Mouse (Mus musculus) urinary bladder, postnatal 36 days (tissue): ENCODE results near the gene Tmed2.
"Not testable (repeated sequence)": the region's sequence is repeated elsewhere in the genome, so short reads cannot be mapped to it uniquely, and the experiment has no call there.

ENCODE experiments used
- DNase-seq, 2 experiments: peaks; one replicate each; pipeline ENCODE4 v3.0.0; 2022; ENCODE audit warnings: low spot score in 2 of 2, mixed read lengths in 1 of 2

Tmed2 gene

DNA sequence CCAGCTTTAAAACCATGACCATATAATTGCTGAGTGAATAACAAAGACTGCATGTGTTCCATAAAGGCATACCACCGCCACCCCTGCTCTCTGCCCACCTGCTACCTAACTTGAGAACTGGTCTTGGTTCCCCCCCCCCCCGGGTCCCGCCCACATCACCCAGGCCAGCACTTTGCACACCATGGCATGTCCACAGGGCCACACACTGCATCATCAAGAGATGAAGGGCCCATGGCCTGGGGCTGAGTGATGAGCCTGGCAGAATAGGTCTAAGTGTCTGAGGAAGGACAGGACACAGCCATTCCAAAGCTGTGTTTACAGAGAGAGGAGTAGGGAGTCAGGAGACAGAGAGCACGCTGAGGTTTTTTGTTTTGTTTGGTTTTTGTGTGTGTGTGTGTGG is 12.1 kb upstream of the Tmed2 start:
- DNase-seq = no peak

DNA sequence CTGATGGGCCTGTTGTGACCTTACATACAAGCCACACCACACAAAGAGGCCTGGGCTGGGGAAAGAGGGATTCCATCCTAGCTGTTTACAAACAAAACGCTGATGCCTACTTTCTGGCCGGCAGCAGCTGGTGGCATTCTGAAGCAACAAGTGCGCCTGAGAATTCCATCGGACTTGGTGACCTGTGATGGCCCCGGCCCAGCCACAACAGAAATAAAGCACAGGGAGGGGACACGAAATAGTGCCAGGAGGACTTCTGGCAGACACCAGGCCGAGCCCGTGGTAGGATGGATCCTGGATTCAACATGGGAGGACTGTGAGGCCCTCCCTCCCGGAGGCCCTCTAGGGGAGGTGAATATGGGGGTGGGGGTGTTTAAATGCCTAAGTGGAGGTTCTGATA is 11.7 kb upstream of the Tmed2 start:
- no peak for DNase-seq

DNA sequence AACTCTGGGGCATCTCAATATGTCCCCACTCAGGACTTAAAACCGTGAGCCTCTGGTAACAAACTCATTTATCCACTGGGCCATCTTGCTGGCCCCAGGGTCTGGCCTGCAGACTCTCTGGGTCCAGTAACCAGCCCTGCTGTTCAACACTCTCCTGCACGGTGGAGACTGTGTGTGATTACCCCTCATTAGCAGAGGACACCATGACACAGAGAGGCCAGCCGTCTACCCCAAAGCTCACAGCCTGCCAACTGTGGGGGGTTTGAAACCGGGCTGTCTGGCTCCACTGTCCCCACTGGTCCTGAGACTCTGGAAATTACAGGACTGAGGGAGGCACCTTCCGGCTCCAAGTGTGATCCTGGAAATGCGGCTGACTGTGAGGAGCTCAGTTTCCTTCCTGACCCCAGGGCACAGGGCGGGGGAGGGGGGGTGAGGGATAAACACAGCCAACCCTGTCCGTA is 11.3 kb upstream of the Tmed2 start:
- no peak for DNase-seq

DNA sequence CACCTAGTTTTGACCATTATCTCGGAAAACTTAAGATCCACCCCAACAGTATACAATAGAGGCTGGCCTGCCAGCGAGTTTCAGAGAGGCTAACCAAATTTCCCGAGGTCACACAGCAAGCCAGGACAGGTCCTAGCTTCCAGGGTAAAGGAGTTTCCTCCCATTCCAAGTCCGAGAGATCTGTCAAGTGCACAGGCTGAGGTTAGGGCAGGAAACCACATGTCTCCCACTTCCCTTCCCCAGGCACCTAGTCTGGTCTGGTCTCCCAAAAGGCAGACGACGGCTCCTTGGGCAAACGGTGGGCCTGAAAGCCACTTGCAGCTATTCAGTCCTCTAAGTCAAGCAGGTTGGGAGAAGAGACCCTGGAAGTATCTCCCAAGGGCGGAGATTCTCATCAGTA is 10.8 kb upstream of the Tmed2 start:
- no peak for DNase-seq

DNA sequence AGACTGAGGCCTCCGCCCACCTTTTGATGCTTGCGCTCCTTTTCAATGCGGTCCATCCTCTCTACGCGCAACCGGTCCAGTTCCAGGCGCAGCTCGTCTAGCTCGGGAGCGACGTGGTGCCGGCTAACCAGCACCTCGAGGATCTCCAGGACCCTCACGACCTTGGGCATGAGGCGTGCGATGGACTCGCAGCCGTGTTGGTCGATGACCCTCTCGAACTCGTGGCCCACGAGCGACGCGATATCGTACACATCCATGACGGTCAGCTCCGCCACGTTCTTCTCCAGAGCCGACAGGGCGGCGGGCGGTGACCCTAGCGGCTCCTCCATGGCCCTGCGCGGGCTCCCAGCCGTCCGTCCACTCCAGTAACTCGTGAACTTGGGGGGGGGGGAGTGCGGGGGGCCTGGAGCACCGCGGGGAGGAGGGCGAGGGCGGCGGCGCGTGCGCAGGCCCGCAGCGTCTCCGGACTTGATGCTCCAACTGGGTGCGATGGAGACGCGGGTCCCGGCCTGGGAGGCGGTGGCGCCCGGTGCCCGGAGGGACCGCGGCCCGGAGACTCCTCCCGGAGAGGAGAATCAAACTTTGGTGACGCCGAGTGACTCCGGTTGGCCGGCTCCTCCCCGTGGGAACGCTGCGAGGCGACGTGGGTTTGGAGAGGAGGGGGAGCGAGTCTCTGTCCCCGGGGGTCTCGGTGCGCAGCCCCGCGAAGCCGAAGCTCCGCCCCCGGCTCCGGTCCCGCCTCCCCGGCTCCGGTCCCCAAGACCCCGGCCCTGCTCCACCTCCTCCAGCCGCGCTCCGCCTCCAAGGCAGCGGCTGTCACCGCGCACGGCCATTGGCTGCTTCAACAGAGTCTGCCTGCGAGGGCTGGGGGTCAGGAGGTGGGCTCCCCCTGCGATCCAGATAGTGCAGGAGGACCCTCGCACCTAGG is 9.6 kb upstream of the Tmed2 start, which contains the start of gene Rilpl1:
Rilpl1 (minus strand) TSS at position 737 of the 928 bp plus-strand sequence.
- peak; percentile 73 to 74 for DNase-seq

DNA sequence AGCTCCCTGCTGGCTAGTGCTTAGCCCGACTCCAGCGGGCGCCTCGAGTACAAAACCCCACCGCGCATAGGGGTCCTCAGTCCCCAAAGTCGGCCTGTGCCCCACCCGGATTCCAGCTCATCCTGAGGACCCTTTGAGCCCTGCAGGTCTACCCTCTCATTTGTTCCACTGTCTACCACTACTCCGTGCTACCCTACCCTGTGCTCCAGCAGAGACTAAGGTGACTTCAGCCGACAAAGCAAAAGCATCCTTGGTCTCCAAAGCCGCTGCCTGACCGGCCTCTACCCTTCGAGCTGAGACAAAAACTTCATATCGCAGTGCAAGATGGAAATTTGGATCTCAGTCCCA is 8.9 kb upstream of the Tmed2 start:
- no peak for DNase-seq

DNA sequence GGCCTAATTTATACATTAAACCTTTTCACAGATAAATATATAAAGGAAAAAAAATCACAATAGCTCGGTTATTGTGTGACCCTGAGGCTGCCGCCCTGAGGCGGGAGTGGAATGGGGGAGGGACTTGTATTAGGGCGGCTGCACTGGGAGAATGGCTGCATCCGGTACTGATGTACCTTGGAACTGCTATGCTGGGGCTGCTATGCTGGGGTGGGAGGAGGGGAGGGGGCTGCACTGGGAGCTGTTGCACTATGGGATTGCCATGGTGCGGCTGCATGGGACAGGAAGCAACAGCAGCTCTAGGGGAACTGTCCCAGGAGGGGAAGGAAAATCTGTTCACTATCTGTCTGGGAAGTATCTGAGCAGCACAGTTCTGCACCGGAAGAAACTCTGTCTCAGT is 8.0 kb upstream of the Tmed2 start:
- DNase-seq = no peak

DNA sequence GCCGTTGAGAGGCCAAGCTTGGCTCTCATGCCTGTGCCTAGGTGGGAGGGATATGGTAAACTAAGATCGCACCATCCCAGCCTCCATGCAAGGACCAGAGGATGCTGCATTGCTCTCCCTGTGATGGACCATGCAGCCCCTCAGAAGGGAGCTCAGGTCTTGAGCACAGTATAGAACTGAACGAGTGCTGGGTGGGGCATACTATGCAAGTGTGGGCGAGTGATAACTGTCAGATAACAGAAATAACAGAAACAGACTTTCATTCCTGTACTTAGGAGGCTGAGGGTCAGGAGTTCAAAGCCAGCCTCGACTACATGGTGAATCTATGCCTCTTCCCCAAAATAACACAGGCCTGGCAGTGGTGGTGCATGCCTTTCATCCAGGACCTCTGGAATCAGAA is 5.5 kb upstream of the Tmed2 start:
- DNase-seq = no peak

DNA sequence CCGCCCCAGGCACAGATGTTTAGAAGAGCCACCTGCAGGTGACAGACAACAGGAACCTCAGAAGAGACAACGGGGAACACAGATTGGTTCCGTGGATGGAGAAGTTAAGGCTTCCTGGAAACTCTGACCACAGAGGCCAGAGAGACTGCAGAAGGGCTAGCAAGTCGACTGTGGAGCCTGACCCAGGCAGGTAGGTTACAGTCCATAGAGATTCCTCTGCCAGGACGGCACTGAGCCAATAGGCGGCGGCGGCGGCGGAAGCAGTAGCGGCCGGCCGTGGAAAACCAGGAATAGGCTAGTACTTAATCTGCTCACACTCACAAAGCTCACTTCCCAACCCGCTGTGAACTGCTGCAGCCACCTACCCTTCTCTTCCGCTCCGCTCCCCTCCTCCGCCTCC is 3.7 kb upstream of the Tmed2 start:
- DNase-seq = peak; percentile 23 to 52

DNA sequence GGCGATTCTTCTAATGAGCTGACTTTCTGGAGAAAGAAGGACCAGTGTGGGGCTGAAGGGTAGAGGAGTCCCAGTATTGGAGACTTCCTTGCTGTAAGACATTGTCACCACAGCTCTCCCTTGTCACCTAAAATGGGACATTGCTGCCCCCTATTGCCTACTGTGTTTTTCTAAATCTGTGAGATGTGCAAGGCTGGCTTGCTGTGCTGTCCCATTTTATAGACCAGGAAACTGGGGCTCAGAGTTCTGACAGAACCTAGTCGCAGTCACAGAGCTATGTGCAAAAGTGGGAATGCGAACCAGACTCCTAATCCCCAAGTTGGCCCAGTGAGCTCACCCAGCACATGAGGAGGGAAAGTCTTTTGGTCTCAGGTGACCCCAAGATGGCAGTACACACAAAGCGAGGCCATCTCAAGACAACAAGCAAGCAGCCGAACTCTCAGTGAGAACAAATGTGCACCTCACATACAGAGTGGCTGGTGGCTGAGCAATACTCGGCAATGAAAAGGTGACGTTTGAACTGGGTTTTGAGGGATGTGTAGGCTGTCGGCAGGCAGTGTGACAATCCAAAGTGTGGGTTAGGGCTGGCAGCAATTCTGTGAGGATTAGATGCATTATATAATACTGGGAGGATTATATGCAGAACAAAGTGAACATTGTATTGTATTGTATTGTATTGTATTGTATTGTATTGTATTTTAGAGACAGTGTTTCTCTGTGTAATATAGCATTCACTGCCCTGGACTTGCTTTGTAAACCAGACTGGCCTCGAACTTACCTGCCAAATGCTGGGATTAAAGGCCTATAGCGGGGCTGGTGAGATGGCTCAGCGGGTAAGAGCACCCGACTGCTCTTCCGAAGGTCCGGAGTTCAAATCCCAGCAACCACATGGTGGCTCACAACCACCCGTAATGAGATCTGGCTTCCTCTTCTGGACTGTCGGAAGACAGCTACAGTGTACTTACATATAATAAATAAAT is 1.4 kb upstream of the Tmed2 start:
- DNase-seq = peak; percentile 26 to 42

DNA sequence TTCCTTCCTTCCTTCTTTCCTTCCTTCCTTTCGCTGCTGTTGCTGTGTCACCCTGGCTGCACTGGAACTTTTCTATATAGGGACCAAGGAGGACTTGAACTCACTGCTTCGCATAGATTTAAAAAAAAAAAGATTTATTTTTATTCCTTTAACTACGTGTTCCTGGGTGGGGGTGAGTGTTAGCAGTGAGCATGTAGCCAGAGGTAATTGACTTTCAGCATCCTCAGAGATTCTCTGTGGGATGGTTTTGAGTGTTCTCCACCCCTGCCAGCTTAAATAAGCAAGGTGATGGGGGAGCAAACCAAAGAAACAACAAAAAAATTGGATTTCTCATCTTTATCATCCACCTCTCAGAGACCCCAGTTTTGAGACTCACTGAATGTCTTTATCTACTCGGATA is 590 bp upstream of the Tmed2 start:
- no peak for DNase-seq

DNA sequence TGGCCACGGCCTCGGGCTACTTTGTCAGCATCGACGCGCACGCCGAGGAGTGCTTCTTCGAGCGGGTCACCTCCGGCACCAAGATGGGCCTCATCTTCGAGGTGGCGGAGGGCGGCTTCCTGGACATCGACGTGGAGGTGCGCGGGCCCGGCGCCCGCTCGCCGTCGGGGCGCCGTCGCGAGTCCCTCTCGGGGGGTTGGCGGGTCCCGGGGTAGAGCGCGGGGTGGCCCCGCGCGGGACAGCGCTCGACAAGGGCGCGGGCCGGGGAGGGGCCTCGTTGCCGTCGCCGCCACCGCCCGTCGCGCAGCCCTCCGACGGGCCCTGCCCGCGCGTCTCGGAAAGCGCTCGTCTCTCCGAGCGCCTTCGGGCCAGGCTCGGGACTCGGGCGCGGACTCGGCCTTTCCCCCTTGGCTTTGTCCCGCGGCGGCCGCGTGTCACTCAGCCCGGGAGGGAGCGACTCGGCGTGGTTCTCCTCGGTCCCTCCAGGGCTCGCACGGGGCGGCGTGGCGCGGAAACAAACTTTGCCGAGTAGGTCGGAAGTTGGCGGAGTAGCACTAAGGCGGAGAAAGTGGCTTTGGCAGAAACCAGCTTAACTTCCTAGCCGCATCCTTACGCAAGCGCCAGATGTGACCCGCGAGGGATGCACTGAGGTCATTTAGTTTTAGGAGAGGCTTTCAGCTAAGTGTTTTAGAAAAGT is 558 bp downstream of the Tmed2 start:
- peak; percentile 63 to 81 for DNase-seq

DNA sequence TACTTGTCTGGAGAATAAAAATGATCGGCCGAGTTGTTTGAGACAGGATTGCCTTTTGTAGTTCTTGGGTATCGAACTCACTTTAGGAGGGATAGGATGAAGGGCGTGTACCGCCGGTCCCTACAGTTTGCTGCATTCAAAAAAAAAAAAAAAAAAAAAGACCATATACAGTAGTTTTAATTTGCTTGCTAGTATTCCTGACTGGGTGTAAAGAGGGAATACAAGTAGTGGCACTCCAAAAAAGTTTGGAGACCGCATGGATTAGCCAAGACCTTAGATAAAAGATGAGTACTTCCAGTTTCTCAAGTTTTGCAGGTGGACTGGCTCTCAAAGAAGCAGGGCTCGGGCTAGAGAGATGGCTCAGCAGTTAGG is 1.1 kb downstream of the Tmed2 start:
- no peak for DNase-seq

DNA sequence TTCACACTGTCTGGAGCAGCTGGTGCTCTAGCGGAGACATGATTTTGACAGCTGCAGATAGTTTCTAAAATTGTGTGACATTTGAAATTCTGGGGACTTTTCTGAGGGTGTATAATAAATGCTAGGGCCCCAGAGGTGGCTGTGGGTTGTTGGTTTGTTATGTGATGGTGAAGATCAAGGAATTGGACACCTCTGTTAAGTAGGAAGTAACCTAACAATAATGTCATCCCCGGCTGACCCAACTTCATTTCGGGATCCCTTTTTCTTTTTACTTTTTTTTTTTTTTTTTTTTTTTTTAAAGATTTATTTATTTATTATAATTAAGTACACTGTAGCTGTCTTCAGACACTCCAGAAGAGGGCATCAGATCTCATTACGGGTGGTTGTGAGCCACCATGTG is 10.2 kb downstream of the Tmed2 start:
- not testable (repeated sequence) for DNase-seq

DNA sequence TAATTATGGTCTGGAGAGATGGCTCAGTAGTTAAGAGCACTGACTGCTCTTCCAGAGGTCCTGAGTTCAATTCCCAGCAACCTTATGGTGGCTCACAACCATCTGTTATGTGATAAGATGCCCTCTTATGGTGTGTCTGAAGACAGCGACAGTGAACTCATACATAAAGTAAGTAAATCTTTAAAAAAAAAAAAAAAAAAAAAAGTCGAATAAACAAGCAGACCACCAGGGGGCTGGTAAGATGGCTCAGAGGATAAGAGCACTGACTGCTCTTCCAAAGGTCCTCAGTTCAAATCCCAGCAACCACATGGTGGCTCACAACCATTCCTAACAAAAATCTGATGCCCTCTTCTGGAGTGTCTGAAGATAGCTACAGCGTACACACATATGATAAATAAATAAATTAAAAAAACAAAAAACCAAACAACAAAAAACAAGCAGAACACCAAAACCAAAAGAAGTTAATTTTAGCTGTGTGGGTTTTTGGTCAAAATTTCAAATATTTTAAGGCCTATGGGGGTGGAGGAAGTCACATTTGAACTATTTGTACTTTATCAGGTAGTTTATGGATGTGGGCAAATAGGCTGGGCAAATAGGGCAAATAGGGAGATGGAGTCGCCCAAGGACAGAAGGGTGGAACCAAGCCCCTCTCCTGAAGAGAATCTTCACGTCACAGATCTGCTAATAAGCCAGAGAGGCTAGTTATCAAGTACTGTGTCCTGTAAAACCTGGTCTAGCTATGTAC is 11.0 kb downstream of the Tmed2 start:
- not testable (repeated sequence) for DNase-seq

DNA sequence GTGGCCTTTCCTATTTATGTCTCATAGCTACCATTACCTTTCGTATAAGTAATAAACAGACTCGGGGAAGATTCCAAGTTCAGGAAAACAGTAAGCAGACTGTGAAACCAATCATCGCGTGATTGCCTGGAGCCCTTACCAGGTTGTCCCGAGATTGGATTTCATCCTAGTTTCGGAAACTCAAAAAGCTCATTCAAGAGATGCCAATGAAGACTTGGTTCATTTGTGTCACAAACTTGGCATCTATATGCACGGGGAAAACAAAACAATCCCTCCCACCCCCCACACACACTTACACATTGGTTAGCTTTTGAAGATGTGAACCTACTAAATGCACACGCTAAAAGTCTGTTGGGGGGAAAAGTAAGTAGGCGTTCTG is 11.6 kb downstream of the Tmed2 start:
- no peak for DNase-seq

DNA sequence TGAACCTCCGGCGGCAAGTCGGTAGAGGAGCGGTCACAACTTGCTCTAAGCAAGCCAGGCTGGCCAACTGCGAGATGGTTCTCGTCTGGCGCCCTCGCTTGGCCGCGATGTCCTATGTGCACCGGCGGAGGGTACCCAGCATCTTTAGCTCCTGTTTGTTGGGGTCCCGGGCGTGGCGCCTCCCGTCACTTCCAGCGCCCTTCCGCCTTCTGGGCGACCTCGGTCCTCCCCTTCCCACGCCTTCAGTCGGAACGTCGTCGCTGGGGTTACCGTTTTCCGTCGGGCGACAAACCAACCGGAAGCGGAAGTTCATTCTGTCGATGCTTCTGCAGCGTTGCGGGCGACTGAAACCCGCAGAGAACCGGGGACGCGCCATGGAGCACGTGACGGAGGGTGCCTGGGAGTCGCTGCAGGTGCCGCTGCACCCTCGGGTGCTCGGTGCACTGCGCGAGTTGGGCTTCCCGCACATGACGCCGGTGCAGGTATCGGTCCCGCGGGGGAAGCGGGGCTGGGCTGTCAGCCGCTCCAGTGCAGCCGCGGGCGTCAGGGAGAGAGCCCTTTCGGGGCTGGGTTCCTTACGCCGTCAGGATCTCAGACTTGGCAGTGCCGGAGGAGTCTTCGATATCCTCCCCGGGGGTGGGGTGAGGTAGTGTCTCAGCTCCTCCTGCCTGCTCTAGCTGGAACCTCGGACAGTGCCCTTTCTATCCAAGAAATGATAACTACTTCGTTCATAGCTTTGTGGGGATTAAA is 12.2 kb downstream of the Tmed2 start, which contains the start of gene Ddx55:
Ddx55 (plus strand) TSS at position 307 of the 750 bp plus-strand sequence.
- peak; percentile 87 to 91 for DNase-seq

DNA sequence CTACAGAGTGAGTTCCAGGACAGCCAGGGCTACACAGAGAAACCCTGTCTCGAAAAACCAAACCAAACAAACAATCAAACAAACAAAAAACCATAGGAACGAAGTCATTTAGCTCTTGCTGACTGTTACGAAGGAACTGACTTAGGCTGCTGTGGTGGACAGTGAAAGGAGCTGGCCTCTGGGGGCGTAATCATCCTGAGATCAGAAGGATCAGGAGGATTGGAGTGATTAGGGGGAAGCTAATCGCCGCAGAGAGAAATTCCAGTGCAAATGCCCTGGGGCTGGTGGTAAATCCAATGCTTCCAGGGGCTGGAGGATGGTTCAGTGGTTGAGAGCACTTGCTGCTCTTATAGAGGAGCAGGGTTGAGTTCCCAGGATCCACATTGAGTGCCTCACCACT is 13.1 kb downstream of the Tmed2 start:
- DNase-seq = no peak

DNA sequence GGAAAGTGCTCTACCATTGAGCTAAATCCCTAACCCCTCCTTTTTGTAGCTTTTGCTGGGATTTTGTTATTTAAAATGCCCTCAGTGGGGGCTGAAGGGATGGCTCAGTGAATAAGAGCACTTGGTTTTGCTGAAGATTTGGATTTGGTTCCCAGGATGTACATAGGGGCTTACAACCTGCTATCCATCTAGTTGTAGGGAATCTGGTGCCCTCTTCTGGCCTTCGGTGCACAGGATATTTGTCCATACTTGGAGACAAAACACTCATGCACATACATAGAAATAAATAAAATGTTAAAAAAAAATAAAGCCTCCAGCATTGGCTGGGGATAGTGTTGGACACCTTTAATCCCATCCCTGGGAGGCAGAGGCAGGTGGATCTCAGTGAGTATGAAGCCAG is 14.7 kb downstream of the Tmed2 start:
- DNase-seq = no peak

DNA sequence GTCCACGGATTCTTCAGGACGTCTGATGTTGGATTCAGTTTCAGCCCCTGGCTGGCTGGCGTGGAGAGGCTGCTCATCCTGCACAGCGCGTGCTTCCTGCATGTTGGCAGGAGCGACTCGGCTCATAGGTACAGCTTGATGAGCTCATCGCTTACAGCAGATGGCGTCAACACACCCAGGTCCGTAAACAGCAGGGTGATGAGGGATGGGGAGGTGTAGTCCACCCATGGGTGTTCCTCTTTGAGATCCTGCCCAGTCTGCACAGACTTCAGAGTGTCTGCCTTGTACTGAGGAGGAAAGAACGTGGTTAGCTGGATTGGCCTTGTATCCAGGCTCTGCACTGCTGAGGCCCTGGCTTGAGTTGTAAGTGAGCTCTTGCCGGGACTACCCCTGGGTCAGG is 30.6 kb downstream of the Tmed2 start:
- DNase-seq = no peak
